Mouse (Mus musculus) heart, embryonic 12.5 days (tissue): ENCODE measurements around the gene Kcnj14. TPM values are rescaled to one million over a fixed set of nuclear protein-coding genes. Genes with fewer than 3 reads are reported as not detected.

ENCODE experiments used
- ATAC-seq: fragments of 200-750 bp; cut with Nextera tagmentation; 2 replicates; pipeline ENCODE4 v1.8.0; 2017; ENCODE audit warnings: moderate TSS enrichment, moderate library complexity; ENCODE audit not compliant: insufficient number of reproducible peaks, low FRiP score
- H3K27ac ChIP-seq: fragments of 300-500 bp; sonication (generic); 2 replicates; pipeline ENCODE4 v1.5.1; 2016; ENCODE audit warnings: mild to moderate bottlenecking, moderate library complexity; ENCODE audit not compliant: poor library complexity, severe bottlenecking
- H3K27me3 ChIP-seq: fragments of 300-500 bp; sonication (generic); replicated peaks from 2 replicates; pipeline ENCODE4 v1.6.1; 2016; ENCODE audit warnings: mild to moderate bottlenecking, moderate library complexity
- H3K36me3 ChIP-seq: fragments of 300-500 bp; sonication (generic); 2 replicates; pipeline ENCODE4 v1.6.1; 2016; ENCODE audit warnings: mild to moderate bottlenecking, moderate library complexity
- H3K4me1 ChIP-seq: fragments of 300-500 bp; sonication (generic); replicated peaks from 2 replicates; pipeline ENCODE4 v1.6.1; 2016; ENCODE audit warnings: mild to moderate bottlenecking
- H3K4me2 ChIP-seq: fragments of 300-500 bp; sonication (generic); 2 replicates; pipeline ENCODE4 v1.6.1; 2016; ENCODE audit warnings: mild to moderate bottlenecking, moderate library complexity
- H3K4me3 ChIP-seq: fragments of 300-500 bp; sonication (generic); 2 replicates; pipeline ENCODE4 v1.5.1; 2016; ENCODE audit warnings: mild to moderate bottlenecking
- H3K9ac ChIP-seq: fragments of 300-500 bp; sonication (generic); 2 replicates; pipeline ENCODE4 v1.6.1; 2016; ENCODE audit warnings: mild to moderate bottlenecking, moderate library complexity
- H3K9me3 ChIP-seq: fragments of 300-500 bp; sonication (generic); replicated peaks from 2 replicates; pipeline ENCODE4 v1.6.1; 2016; ENCODE audit warnings: mild to moderate bottlenecking, moderate library complexity
- WGBS: fragments of 180-500 bp; shearing (Covaris S2); methylation state at CpG from one replicate; pipeline ENCODE4 v1.1.7; 2016; 5-methylcytosine and 5-hydroxymethylcytosine counted together
- polyA plus RNA-seq: library from polyadenylated mRNA; unstranded; fragments of >200 nt; fragmentation: Nextera tagmentation; extraction: Ambion mirVana; gene quantifications from 2 replicates; pipeline ENCODE4 v1.2.1, GENCODE M21; 2016

Kcnj14 gene
- polyA plus RNA-seq, 1 experiment from 2014 or later: 0.70 TPM

DNA sequence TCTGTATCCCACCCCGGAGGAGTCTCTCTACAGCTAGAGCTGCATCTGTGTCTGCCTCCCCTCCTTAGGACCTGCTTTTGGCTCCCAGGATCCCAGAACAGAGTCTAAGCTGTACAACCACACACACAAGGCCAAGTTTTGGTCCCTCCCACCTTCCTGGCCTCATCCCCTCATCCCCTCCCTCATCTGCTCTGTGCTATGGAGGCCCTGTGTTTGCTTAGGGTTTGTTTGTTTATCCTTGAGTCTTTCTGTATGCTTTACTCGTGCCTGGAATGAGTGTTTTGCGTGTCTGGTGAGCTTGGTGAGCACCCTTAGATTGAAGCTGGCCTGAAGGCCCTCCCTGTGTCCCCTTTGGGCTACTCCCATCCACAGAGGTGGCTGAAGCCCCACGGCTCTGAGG lies 34.4 kb upstream of the Kcnj14 start:
- H3K36me3 ChIP-seq: no peaks in the 10 kb centered on the region
- H3K4me2 ChIP-seq: no peak overlapping the region
- H3K4me1 ChIP-seq: peaks cover 15% of the 10 kb centered on the region
- H3K27ac ChIP-seq: no peak overlapping the region
- H3K9me3 ChIP-seq: no peaks in the 10 kb centered on the region
- no peak for ATAC-seq
- H3K9ac ChIP-seq: no peak overlapping the region
- no peak overlapping the region for H3K4me3 ChIP-seq
- H3K27me3 ChIP-seq: peaks cover 83% of the 10 kb centered on the region
- 54% methylated on average over 4 of the region's 4 CpGs for WGBS

DNA sequence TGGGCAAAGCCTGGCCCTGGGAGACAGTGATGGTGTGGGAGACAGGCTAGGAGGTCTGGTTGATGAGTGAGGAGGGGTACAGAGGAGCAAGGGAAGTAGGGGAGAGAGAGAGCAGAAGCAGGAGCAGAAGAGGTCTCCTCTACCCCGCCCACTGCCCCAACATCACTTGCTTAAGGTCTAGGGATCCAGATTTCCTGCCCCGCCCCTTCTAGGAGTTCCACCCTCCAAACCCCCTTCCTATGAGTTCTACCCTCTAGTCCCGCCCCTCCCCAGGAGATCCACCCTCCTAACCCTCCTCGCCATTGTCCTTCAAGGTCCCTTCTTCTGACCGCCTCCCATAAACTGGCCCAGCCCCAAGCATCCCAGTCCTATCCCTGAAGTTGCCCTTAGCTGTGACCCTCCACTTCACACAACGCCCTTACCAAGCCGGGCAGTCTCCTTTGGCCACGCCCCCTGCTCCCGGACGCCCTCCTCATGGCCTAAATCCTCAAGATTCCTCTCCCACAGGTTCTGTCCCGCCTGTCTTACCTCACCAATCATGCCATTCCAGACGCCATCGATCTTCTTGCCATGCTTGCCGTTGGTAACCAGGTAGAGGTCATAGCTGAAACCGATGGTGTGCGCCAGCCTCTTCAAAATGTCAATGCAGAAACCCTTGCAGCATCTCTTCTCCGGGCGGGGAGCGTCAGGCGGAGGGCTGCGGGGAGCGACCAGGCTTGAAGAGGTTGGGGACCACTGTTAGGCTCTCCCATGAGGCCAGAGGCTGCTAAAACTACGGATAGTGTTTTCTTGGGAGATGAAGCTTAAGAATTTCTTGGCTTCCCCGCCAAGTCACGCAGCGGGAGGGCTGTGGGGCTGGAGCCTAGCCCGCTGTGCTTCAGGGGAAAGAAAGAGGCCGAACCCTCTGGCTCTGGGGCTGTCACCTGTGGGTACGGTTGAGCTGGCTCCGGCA lies 32.6 kb upstream of the Kcnj14 start:
- WGBS: under 1% methylated on average over 30 of the region's 30 CpGs
- Histone ChIP-seq H3K9ac (peak overlapping the region; percentile 50), H3K27ac (no peak overlapping the region), H3K36me3 (no peaks in the 10 kb centered on the region), H3K4me1 (peaks cover 15% of the 10 kb centered on the region), H3K27me3 (peaks cover 76% of the 10 kb centered on the region), H3K4me3 (peak overlapping the region; percentile 42), H3K4me2 (peak overlapping the region; percentile 79), H3K9me3 (no peaks in the 10 kb centered on the region)
- peak; percentile 37; the same call in 1 of the 2 replicates for ATAC-seq

DNA sequence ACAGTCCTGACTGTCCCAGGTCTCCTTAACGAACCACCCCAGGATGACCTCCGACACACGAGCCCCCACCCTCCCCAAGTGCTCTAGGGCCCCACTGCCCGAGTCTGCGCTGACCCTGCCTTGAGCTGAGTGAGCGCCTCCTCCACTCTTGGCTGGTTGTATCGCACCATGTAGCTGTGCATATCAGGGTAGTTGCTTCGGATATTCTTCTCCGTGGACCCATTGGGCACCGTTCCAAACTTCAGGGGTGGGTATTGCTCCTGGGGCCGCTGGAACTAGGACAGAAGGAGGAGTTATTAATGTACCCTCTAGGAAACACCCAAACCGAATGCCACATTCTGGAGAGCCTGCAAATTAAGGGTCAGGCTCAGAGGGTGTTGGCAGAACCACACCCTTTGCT lies 28.5 kb upstream of the Kcnj14 start:
- ATAC-seq: no peak
- WGBS: 79% methylated on average over 12 of the region's 12 CpGs
- Histone ChIP-seq H3K9ac (no peak overlapping the region), H3K27me3 (peaks cover 60% of the 10 kb centered on the region), H3K36me3 (no peaks in the 10 kb centered on the region), H3K4me2 (no peak overlapping the region), H3K4me1 (peaks cover 15% of the 10 kb centered on the region), H3K9me3 (no peaks in the 10 kb centered on the region), H3K27ac (no peak overlapping the region), H3K4me3 (no peak overlapping the region)

DNA sequence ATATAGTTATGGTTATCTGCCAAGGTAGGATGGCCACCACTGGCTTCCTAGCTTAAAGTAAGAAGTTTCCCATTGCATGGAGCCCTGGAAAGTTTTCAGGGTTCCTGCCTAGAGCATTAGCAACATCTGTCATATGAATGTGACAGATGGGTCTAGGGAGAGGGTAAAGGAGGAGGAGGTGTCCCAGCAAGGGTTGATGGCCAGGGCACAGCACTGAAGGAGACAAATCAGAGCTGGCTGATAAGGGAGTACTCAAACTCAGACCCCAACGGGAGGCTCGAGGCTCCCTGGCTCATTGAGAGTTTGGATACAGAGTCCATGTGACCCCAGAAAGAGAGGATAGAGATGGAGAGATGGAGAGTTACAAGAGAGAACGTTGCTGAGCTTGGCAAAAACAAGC lies 26.1 kb upstream of the Kcnj14 start:
- Histone ChIP-seq H3K27me3 (peaks cover 43% of the 10 kb centered on the region), H3K9me3 (no peaks in the 10 kb centered on the region), H3K4me3 (no peak overlapping the region), H3K9ac (no peak overlapping the region), H3K36me3 (no peaks in the 10 kb centered on the region), H3K4me2 (no peak overlapping the region), H3K4me1 (no peaks in the 10 kb centered on the region), H3K27ac (no peak overlapping the region)
- no peak for ATAC-seq
- 44% methylated on average over 3 of the region's 3 CpGs for WGBS

- H3K36me3 ChIP-seq: no peaks in the 10 kb centered on the region
- H3K9me3 ChIP-seq: no peaks in the 10 kb centered on the region
- H3K27ac ChIP-seq: no peak overlapping the region
- no peak overlapping the region for H3K4me3 ChIP-seq
- no peak for ATAC-seq
- no peak overlapping the region for H3K9ac ChIP-seq
- 30% methylated on average over 6 of the region's 6 CpGs for WGBS
- H3K4me1 ChIP-seq: no peaks in the 10 kb centered on the region
- no peak overlapping the region for H3K4me2 ChIP-seq
- peaks cover 42% of the 10 kb centered on the region for H3K27me3 ChIP-seq
Measured at GRCm38 (mm10) chr7:45848447-45849027, 24.0 kb upstream of the Kcnj14 start.

- no peak overlapping the region for H3K27ac ChIP-seq
- WGBS: 78% methylated on average over 10 of the region's 10 CpGs
- H3K4me3 ChIP-seq: no peak overlapping the region
- H3K36me3 ChIP-seq: no peaks in the 10 kb centered on the region
- peaks cover 7% of the 10 kb centered on the region; the same call in 1 of the 2 replicates for H3K9me3 ChIP-seq
- H3K9ac ChIP-seq: no peak overlapping the region
- H3K4me1 ChIP-seq: no peaks in the 10 kb centered on the region
- peaks cover 54% of the 10 kb centered on the region for H3K27me3 ChIP-seq
- H3K4me2 ChIP-seq: no peak overlapping the region
- ATAC-seq: no peak
Measured at GRCm38 (mm10) chr7:45842950-45843744, 18.6 kb upstream of the Kcnj14 start.

DNA sequence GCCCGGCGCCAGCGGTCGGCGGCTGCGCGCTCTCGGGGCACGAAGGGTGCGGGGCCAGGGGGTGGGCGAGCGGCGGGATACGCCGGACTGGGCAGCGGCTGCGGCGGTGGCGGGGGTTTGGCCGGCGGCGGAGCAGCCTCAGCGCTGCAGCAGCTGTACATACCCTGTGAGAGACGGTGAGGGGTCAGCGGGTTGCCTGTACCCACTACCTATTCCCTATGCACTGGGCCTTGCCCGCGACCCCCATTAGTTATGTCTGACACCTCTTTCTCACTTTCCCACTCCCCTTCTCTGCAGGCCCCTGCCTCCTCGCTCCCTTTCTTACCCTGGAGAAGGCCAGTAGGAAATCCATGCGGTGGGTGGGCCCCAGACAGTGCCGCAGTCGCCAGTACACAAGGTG lies 9.3 kb upstream of the Kcnj14 start:
- Histone ChIP-seq H3K4me1 (peaks cover 22% of the 10 kb centered on the region), H3K4me2 (peak overlapping the region; percentile 69), H3K27me3 (peaks cover 61% of the 10 kb centered on the region), H3K4me3 (peak overlapping the region; percentile 52), H3K36me3 (peaks cover 4% of the 10 kb centered on the region; the same call in 1 of the 2 replicates), H3K9me3 (peaks cover 7% of the 10 kb centered on the region; the same call in 1 of the 2 replicates), H3K9ac (peak overlapping the region; percentile 35; the same call in 1 of the 2 replicates), H3K27ac (no peak overlapping the region)
- 2% methylated on average over 26 of the region's 31 CpGs for WGBS
- no peak for ATAC-seq

GRCm38 (mm10) chr7:45833148-45833790 lies 8.7 kb upstream of the Kcnj14 start:
- ATAC-seq: 0 out of 2 replicates have a peak, but pooled peaks have one; percentile 3
- peaks cover 7% of the 10 kb centered on the region; the same call in 1 of the 2 replicates for H3K9me3 ChIP-seq
- H3K27me3 ChIP-seq: peaks cover 61% of the 10 kb centered on the region
- peaks cover 11% of the 10 kb centered on the region for H3K36me3 ChIP-seq
- H3K9ac ChIP-seq: peak overlapping the region; percentile 0; the same call in 1 of the 2 replicates
- H3K4me3 ChIP-seq: peak overlapping the region; percentile 52
- peak overlapping the region; percentile 69 for H3K4me2 ChIP-seq
- peaks cover 22% of the 10 kb centered on the region for H3K4me1 ChIP-seq
- no peak overlapping the region for H3K27ac ChIP-seq
- WGBS: 4% methylated on average over 78 of the region's 86 CpGs

GRCm38 (mm10) chr7:45832428-45832827 lies 7.8 kb upstream of the Kcnj14 start:
- Histone ChIP-seq H3K4me2 (peak overlapping the region; percentile 69), H3K27me3 (peaks cover 57% of the 10 kb centered on the region), H3K36me3 (peaks cover 19% of the 10 kb centered on the region), H3K4me3 (peak overlapping the region; percentile 52), H3K9ac (0 out of 2 replicates have a peak overlapping the region, but pooled peaks have one; percentile 0), H3K9me3 (peaks cover 7% of the 10 kb centered on the region; the same call in 1 of the 2 replicates), H3K4me1 (peaks cover 22% of the 10 kb centered on the region), H3K27ac (no peak overlapping the region)
- ATAC-seq: no peak
- 9% methylated on average over 30 of the region's 30 CpGs for WGBS

DNA sequence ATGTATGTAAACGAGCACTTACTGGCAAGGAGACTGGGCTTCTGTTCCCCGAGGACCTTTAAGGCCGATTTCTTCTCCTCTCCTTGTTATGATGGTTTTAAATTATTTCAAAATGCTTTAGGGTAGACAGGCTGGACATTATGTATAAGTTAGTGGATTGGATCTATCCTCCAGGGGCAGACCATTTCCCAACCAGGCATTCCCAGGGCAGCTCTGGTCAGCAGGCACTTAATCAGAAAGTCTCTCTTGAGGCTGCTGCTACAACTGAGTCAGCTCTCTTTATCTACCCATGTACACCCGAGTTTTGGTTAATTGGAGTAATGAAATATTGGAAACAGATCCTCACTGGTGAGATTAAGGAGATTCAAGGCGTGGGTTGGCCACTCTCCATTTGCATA lies 6.5 kb upstream of the Kcnj14 start:
- Histone ChIP-seq H3K4me2 (peak overlapping the region; percentile 94), H3K27me3 (peaks cover 49% of the 10 kb centered on the region), H3K9me3 (no peaks in the 10 kb centered on the region), H3K27ac (no peak overlapping the region), H3K36me3 (peaks cover 32% of the 10 kb centered on the region), H3K4me1 (peaks cover 22% of the 10 kb centered on the region), H3K9ac (no peak overlapping the region), H3K4me3 (peak overlapping the region; percentile 89)
- 17% methylated on average over 5 of the region's 5 CpGs for WGBS
- ATAC-seq: no peak
